Mouse (Mus musculus) thymus, postnatal 25 days (tissue): ENCODE measurements around the gene Itga9.
A peak's percentile ranks its signal among the peaks of the same experiment; 100 is the strongest.

Source experiments
- DNase-seq: peaks from one replicate; pipeline ENCODE4 v3.0.0; 2022

Itga9 gene

GRCm38 (mm10) chr9:118885785-118886184 lies 279.3 kb downstream of the Itga9 start:
- DNase-seq: no peak

- DNase-seq: no peak
Observed at GRCm38 (mm10) chr9:118887201-118887600, 280.7 kb downstream of the Itga9 start.

- DNase-seq: no peak
Observed at GRCm38 (mm10) chr9:118887734-118888133, 281.2 kb downstream of the Itga9 start.

GRCm38 (mm10) chr9:118890149-118890548 lies 283.7 kb downstream of the Itga9 start:
- DNase-seq: peak; percentile 42

GRCm38 (mm10) chr9:118890645-118891044 lies 284.2 kb downstream of the Itga9 start:
- no peak for DNase-seq

- no peak for DNase-seq
Observed at GRCm38 (mm10) chr9:118891068-118891467, 284.6 kb downstream of the Itga9 start.

- no peak for DNase-seq
Observed at GRCm38 (mm10) chr9:118891593-118891992, 285.1 kb downstream of the Itga9 start.

- no peak for DNase-seq
Observed at GRCm38 (mm10) chr9:118895101-118895500, 288.6 kb downstream of the Itga9 start.

- no peak for DNase-seq
Observed at GRCm38 (mm10) chr9:118900677-118901076, 294.2 kb downstream of the Itga9 start.

GRCm38 (mm10) chr9:118901917-118902316 lies 295.4 kb downstream of the Itga9 start:
- no peak for DNase-seq

- DNase-seq: peak; percentile 79
Observed at GRCm38 (mm10) chr9:118907934-118908620, 301.6 kb downstream of the Itga9 start.

- DNase-seq: no peak
Observed at GRCm38 (mm10) chr9:118913048-118913447, 306.6 kb downstream of the Itga9 start.

GRCm38 (mm10) chr9:118913613-118914012 lies 307.1 kb downstream of the Itga9 start:
- no peak for DNase-seq

GRCm38 (mm10) chr9:118914589-118914988 lies 308.1 kb downstream of the Itga9 start:
- no peak for DNase-seq

GRCm38 (mm10) chr9:118915290-118915689 lies 308.8 kb downstream of the Itga9 start:
- peak; percentile 42 for DNase-seq

GRCm38 (mm10) chr9:118919672-118920186 lies 313.2 kb downstream of the Itga9 start:
- no peak for DNase-seq

GRCm38 (mm10) chr9:118920798-118921515 lies 314.5 kb downstream of the Itga9 start:
- DNase-seq: peak; percentile 81

- DNase-seq: no peak
Observed at GRCm38 (mm10) chr9:118921926-118922325, 315.4 kb downstream of the Itga9 start.

- DNase-seq: no peak
Observed at GRCm38 (mm10) chr9:118924554-118925085, 318.1 kb downstream of the Itga9 start.

GRCm38 (mm10) chr9:118925286-118926110 lies 319.0 kb downstream of the Itga9 start:
- peak; percentile 98 for DNase-seq

GRCm38 (mm10) chr9:118926111-118926650 lies 319.7 kb downstream of the Itga9 start, which contains the start of gene Ctdspl:
TSS of gene Ctdspl (plus strand) at chr9:118926453.
- DNase-seq: peak; percentile 67

- DNase-seq: peak; percentile 65
Observed at GRCm38 (mm10) chr9:118926688-118927321, 320.3 kb downstream of the Itga9 start.
